Mouse (Mus musculus) MN1 (cell line): Measurements from ENCODE around the gene Sun5.
A peak's percentile ranks its signal among the peaks of the same experiment; 100 is the strongest.
"Not testable (repeated sequence)": the region's sequence is repeated elsewhere in the genome, so short reads cannot be mapped to it uniquely, and the experiment has no call there.

Experiments used
- DNase-seq: peaks from one replicate; pipeline ENCODE4 v3.0.0-alpha.2; 2016; ENCODE audit warnings: low spot score

The Sun5 gene

GRCm38 (mm10) chr2:153870984-153871383 lies at the start of gene Sun5:
TSS of gene Sun5 (minus strand) at chr2:153871084.
- no peak for DNase-seq

GRCm38 (mm10) chr2:153917930-153918329 lies 47.0 kb upstream of the Sun5 start, which contains the start of gene Bpifb3:
TSS of gene Bpifb3 (plus strand) at chr2:153918230.
- no peak for DNase-seq

- no peak for DNase-seq
Observed at GRCm38 (mm10) chr2:153914151-153914550, 43.3 kb upstream of the Sun5 start.

GRCm38 (mm10) chr2:153906626-153907025 lies 35.7 kb upstream of the Sun5 start:
- no peak for DNase-seq

GRCm38 (mm10) chr2:153902726-153903125 lies 31.8 kb upstream of the Sun5 start:
- no peak for DNase-seq

GRCm38 (mm10) chr2:153900088-153900487 lies 29.2 kb upstream of the Sun5 start, which contains the start of gene Bpifb6:
TSS of gene Bpifb6 (plus strand) at chr2:153900388.
- no peak for DNase-seq

GRCm38 (mm10) chr2:153899111-153899510 lies 28.2 kb upstream of the Sun5 start:
- DNase-seq, result no peak

- no peak for DNase-seq
Observed at GRCm38 (mm10) chr2:153874745-153875144, 3.9 kb upstream of the Sun5 start, which contains the start of gene Bpifb2. TSS of gene Bpifb2 (plus strand) at chr2:153875045.

- no peak for DNase-seq
Observed at GRCm38 (mm10) chr2:153861960-153862359, 8.9 kb downstream of the Sun5 start.

- no peak for DNase-seq
Observed at GRCm38 (mm10) chr2:153860715-153861114, 10.2 kb downstream of the Sun5 start.

- no peak for DNase-seq
Observed at GRCm38 (mm10) chr2:153860315-153860714, 10.6 kb downstream of the Sun5 start.

GRCm38 (mm10) chr2:153859581-153859980 lies 11.3 kb downstream of the Sun5 start:
- no peak for DNase-seq

- no peak for DNase-seq
Observed at GRCm38 (mm10) chr2:153853544-153853943, 17.3 kb downstream of the Sun5 start.

- DNase-seq, result peak; percentile 28
Observed at GRCm38 (mm10) chr2:153851030-153851360, 19.9 kb downstream of the Sun5 start.

- no peak for DNase-seq
Observed at GRCm38 (mm10) chr2:153850351-153851029, 20.4 kb downstream of the Sun5 start.

GRCm38 (mm10) chr2:153848389-153848788 lies 22.5 kb downstream of the Sun5 start:
- DNase-seq, result no peak

GRCm38 (mm10) chr2:153842854-153843253 lies 28.0 kb downstream of the Sun5 start:
- DNase-seq, result no peak

- no peak for DNase-seq
Observed at GRCm38 (mm10) chr2:153833291-153833690, 37.6 kb downstream of the Sun5 start.

GRCm38 (mm10) chr2:153828704-153829103 lies 42.2 kb downstream of the Sun5 start:
- no peak for DNase-seq

GRCm38 (mm10) chr2:153827171-153827830 lies 43.6 kb downstream of the Sun5 start:
- no peak for DNase-seq

- not testable (repeated sequence) for DNase-seq
Observed at GRCm38 (mm10) chr2:153825900-153826299, 45.0 kb downstream of the Sun5 start.

- DNase-seq, result peak; percentile 51
Observed at GRCm38 (mm10) chr2:153824593-153824992, 46.3 kb downstream of the Sun5 start.

GRCm38 (mm10) chr2:153822005-153822543 lies 48.8 kb downstream of the Sun5 start:
- no peak for DNase-seq
